Mouse (Mus musculus) heart, postnatal 10 days (tissue): ENCODE measurements around the gene Dock3. TPM values are rescaled to one million over a fixed set of nuclear protein-coding genes. Genes with fewer than 3 reads are reported as not detected.
"Not testable (repeated sequence)": the region's sequence is repeated elsewhere in the genome, so short reads cannot be mapped to it uniquely, and the experiment has no call there.

ENCODE experiments used
- DNase-seq, 2 experiments: peaks; one replicate each; pipeline ENCODE4 v3.0.0; 2021
- intact Hi-C: fragments of 180-260 bp; cut with DNase I; formaldehyde crosslinking; loops from one replicate; pipeline ENCODE4 v1.15.1; 2025
- total RNA-seq, 2 experiments: library from RNA; stranded (reverse); gene quantifications; 2 replicates each; pipeline ENCODE4 v1.2.3; 2021

Dock3 gene
- total RNA-seq, 2 experiments from 2014 or later, result 1.1 to 1.4 TPM

GRCm38 (mm10) chr9:107260429-107260828 is 28.7 kb upstream of the Dock3 start:
- no peak for DNase-seq
- intact Hi-C loops, result no loop called here

GRCm38 (mm10) chr9:107259571-107259970 is 27.9 kb upstream of the Dock3 start:
- peak; percentile 38 to 59 for DNase-seq
- intact Hi-C loops, result no loop called here

- intact Hi-C loops, result no loop called here
- DNase-seq, result no peak
Measured at GRCm38 (mm10) chr9:107255596-107255995, 23.9 kb upstream of the Dock3 start.

- DNase-seq, result peak in 1 of 2 experiments; percentile 36
- intact Hi-C loops, result no loop called here
Measured at GRCm38 (mm10) chr9:107254925-107255324, 23.2 kb upstream of the Dock3 start.

GRCm38 (mm10) chr9:107254476-107254875 is 22.8 kb upstream of the Dock3 start:
- DNase-seq, result peak; percentile 81 to 87
- intact Hi-C loops, result no loop called here

GRCm38 (mm10) chr9:107252164-107252563 is 20.5 kb upstream of the Dock3 start:
- peak in 1 of 2 experiments; percentile 45 for DNase-seq
- intact Hi-C loops, result no loop called here

GRCm38 (mm10) chr9:107250416-107251337 is 19.0 kb upstream of the Dock3 start:
- DNase-seq, result no peak
- intact Hi-C loops, result no loop called here

- intact Hi-C loops, result no loop called here
- no peak for DNase-seq
Measured at GRCm38 (mm10) chr9:107249154-107249553, 17.4 kb upstream of the Dock3 start.

GRCm38 (mm10) chr9:107246170-107246569 is 14.5 kb upstream of the Dock3 start:
- intact Hi-C loops, result loop anchor here (1.0 kb wide), 1 partner anchor 45 kb away; no protein-coding TSS in a partner anchor
- peak in 1 of 2 experiments; percentile 39 for DNase-seq

GRCm38 (mm10) chr9:107245311-107245710 is 13.6 kb upstream of the Dock3 start:
- no peak for DNase-seq
- intact Hi-C loops, result no loop called here

- intact Hi-C loops, result no loop called here
Measured at GRCm38 (mm10) chr9:107236151-107236550, 4.4 kb upstream of the Dock3 start.

GRCm38 (mm10) chr9:107235261-107235660 is 3.6 kb upstream of the Dock3 start:
- DNase-seq, result no peak
- intact Hi-C loops, result no loop called here

More at GRCm38 (mm10) chr9:107236151-107236550, 4.4 kb upstream of the Dock3 start:
- DNase-seq, result no peak

GRCm38 (mm10) chr9:107232140-107232539 is 431 bp upstream of the Dock3 start:
- intact Hi-C loops, result loop anchor here (5.0 kb wide), 1 partner anchor 330 kb away; no protein-coding TSS in a partner anchor
- DNase-seq, result no peak

GRCm38 (mm10) chr9:107230991-107231538 is 644 bp downstream of the Dock3 start:
- DNase-seq, result no peak
- intact Hi-C loops, result loop anchor here (5.0 kb wide), 1 partner anchor 329 kb away; no protein-coding TSS in a partner anchor

- intact Hi-C loops, result no loop called here
- DNase-seq, result no peak
Measured at GRCm38 (mm10) chr9:107224597-107224996, 7.1 kb downstream of the Dock3 start.

GRCm38 (mm10) chr9:107174831-107175230 is 56.9 kb downstream of the Dock3 start:
- intact Hi-C loops, DNase-seq: not testable (repeated sequence)

- DNase-seq, result no peak
- intact Hi-C loops, result loop anchor here (2.0 to 10.0 kb wide), 2 partner anchors 125 to 179 kb away; partner anchors contain the start of gene 6430571L13Rik
Measured at GRCm38 (mm10) chr9:107165792-107166191, 65.9 kb downstream of the Dock3 start.

GRCm38 (mm10) chr9:107164825-107165224 is 66.9 kb downstream of the Dock3 start:
- DNase-seq, result peak; percentile 3 to 7
- intact Hi-C loops, result loop anchor here (2.0 to 10.0 kb wide), 3 partner anchors 126 to 263 kb away; partner anchors contain the start of gene 6430571L13Rik

- DNase-seq, intact Hi-C loops: not testable (repeated sequence)
Measured at GRCm38 (mm10) chr9:107156388-107156787, 75.3 kb downstream of the Dock3 start.

- intact Hi-C loops, result no loop called here
- DNase-seq, result no peak
Measured at GRCm38 (mm10) chr9:107112791-107113190, 118.9 kb downstream of the Dock3 start.

- intact Hi-C loops, result no loop called here
- DNase-seq, result no peak
Measured at GRCm38 (mm10) chr9:107112056-107112455, 119.7 kb downstream of the Dock3 start.
